Mouse (Mus musculus): Measurements from ENCODE around the gene Dap.

DNA sequence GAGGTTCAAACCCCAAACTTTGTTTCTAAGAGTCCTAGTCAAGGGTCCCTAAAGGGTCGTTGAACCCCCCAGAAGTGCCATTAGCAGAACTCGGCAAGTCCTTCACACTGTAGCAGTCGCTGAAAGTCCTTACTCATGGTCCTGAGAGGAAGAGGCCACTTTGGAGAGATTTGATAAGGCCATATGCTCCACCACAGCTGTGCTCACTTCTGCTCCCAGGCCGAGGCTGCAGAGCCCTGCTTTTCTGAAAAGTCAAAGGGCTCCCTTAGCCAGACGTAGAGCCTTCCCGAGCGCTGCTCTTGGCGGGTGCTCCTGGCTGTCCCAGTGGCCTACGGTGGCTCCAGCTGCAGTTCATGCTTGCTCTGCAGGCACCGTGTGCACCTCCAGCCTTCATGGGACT lies 49.4 kb downstream of the Dap start:
- TF ChIP-seq CTCF (IDR thresholded peaks at IDR 0.05; ENCODE audit: control insufficient read depth, insufficient read depth, low read length) (no peak), POLR2A (IDR thresholded peaks at IDR 0.05; ENCODE audit: borderline replicate concordance, control insufficient read depth, low read depth, low read length) (no peak)
